Mouse (Mus musculus) stomach, postnatal 0 days (tissue): ENCODE results near the gene Gm47791. TPM values are rescaled to one million over a fixed set of nuclear protein-coding genes. Genes with fewer than 3 reads are reported as not detected.

Experiments
- ATAC-seq: fragments of 200-750 bp; cut with Nextera tagmentation; 2 replicates; pipeline ENCODE4 v1.8.0; 2017; ENCODE audit not compliant: low FRiP score, low TSS enrichment
- DNase-seq: peaks from one replicate; pipeline ENCODE4 v3.0.0-alpha.2; 2016; ENCODE audit warnings: low spot score
- H3K27ac ChIP-seq: fragments of 300-500 bp; sonication (generic); replicated peaks from 2 replicates; pipeline ENCODE4 v1.5.1; 2014; ENCODE audit warnings: mild to moderate bottlenecking, control low read depth
- H3K27me3 ChIP-seq: fragments of 300-500 bp; sonication (generic); 2 replicates; pipeline ENCODE4 v1.6.1; 2014; ENCODE audit warnings: low read length; ENCODE audit not compliant: control insufficient read depth, insufficient read depth
- H3K36me3 ChIP-seq: fragments of 300-500 bp; sonication (generic); 2 replicates; pipeline ENCODE4 v1.6.1; 2014; ENCODE audit warnings: low read length, mixed read lengths; ENCODE audit not compliant: control insufficient read depth, insufficient read depth
- H3K4me1 ChIP-seq: fragments of 300-500 bp; sonication (generic); replicated peaks from 2 replicates; pipeline ENCODE4 v1.6.1; 2014; ENCODE audit warnings: antibody characterized with exemption; ENCODE audit not compliant: control insufficient read depth, insufficient read depth
- H3K4me2 ChIP-seq: fragments of 300-500 bp; sonication (generic); replicated peaks from 2 replicates; pipeline ENCODE4 v1.6.1; 2014; ENCODE audit warnings: low read depth, mild to moderate bottlenecking, control low read depth, moderate library complexity
- H3K4me3 ChIP-seq: fragments of 300-500 bp; sonication (generic); 2 replicates; pipeline ENCODE4 v1.5.1; 2014; ENCODE audit warnings: low read depth, low read length, control low read depth
- H3K9ac ChIP-seq: fragments of 300-500 bp; sonication (generic); 2 replicates; pipeline ENCODE4 v1.6.1; 2014; ENCODE audit warnings: mild to moderate bottlenecking, low read length, control low read depth, mixed read lengths
- H3K9me3 ChIP-seq: fragments of 300-500 bp; sonication (generic); 2 replicates; pipeline ENCODE4 v1.6.1; 2016; ENCODE audit warnings: low read length; ENCODE audit not compliant: control insufficient read depth
- CTCF ChIP-seq: IDR thresholded peaks from 2 replicates; pipeline ENCODE4 v1.5.1; 2016; ENCODE audit warnings: antibody characterized with exemption, low read depth, mild to moderate bottlenecking, moderate library complexity
- EP300 ChIP-seq: optimal IDR thresholded peaks from 2 replicates; pipeline ENCODE3; 2016; ENCODE audit warnings: antibody characterized with exemption
- whole genome bisulfite sequencing: fragments of 180-500 bp; shearing (Covaris S2); extraction: QIAGEN DNeasy Blood & Tissue Kit; methylation state at CpG from one replicate; pipeline ENCODE4 v1.1.7; 2014; 5-methylcytosine and 5-hydroxymethylcytosine counted together
- polyA plus RNA-seq: library from polyadenylated mRNA; unstranded; fragments of >200 nt; fragmentation: Nextera tagmentation; extraction: Ambion mirVana; gene quantifications from 2 replicates; pipeline ENCODE4 v1.2.1, GENCODE M21; 2015

Gene Gm47791
- polyA plus RNA-seq, 1 experiment from 2014 or later, result not detected

DNA sequence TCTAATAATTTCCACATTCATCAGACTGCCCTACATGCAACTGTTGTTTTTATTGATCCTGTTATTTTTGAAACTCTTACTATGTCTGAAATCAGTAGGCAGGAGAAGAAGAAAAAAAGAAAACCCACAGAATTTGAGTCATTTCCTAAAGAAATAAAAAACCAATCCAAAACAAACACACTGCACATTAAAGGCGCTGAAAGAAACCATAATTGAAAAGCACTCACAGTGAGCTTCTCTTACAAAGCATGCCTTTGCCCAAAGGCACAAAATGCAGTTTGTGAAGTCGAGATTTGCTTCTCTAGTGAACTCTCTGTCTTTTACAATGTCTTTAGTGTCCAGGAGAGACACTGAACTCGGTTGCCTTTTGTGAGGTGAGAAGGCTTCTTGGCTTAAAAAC, 37.5 kb upstream of the Gm47791 start:
- no peaks in the 10 kb centered on the region for H3K9me3 ChIP-seq
- H3K36me3 ChIP-seq, result no peaks in the 10 kb centered on the region
- no peak overlapping the region for H3K27ac ChIP-seq
- no peak for TF ChIP-seq CTCF
- TF ChIP-seq EP300, result no peak
- DNase-seq, result no peak
- H3K9ac ChIP-seq, result no peak overlapping the region
- no peaks in the 10 kb centered on the region for H3K27me3 ChIP-seq
- no peak overlapping the region for H3K4me2 ChIP-seq
- 63% methylated on average over 3 of the region's 3 CpGs for WGBS
- ATAC-seq, result no peak
- H3K4me3 ChIP-seq, result no peak overlapping the region
- no peaks in the 10 kb centered on the region for H3K4me1 ChIP-seq

DNA sequence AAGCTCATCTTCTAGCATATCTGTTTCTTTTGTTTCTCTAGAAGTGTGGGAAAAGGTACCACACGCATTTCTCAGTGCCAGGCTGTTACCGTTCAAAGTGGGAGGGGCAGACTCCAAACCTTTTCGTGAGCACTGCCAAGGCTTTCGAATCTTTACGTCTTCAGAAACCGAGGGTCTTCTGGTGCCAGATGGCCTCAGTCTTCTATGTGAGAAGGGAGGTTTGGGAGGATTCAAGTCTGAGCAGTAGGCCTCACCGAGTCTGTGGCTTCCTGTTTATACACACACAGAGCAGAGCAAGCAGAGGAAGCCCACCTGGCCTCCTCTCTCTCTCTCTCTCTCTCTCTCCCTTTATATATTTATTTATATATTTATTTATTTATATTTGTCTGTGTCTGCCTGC, 36.2 kb upstream of the Gm47791 start:
- no peaks in the 10 kb centered on the region for H3K27me3 ChIP-seq
- no peak overlapping the region for H3K4me3 ChIP-seq
- H3K27ac ChIP-seq, result no peak overlapping the region
- no peak for DNase-seq
- H3K4me2 ChIP-seq, result no peak overlapping the region
- H3K9ac ChIP-seq, result no peak overlapping the region
- WGBS, result 66% methylated on average over 7 of the region's 7 CpGs
- H3K36me3 ChIP-seq, result no peaks in the 10 kb centered on the region
- ATAC-seq, result no peak
- no peaks in the 10 kb centered on the region for H3K4me1 ChIP-seq
- no peaks in the 10 kb centered on the region for H3K9me3 ChIP-seq
- no peak for TF ChIP-seq CTCF
- no peak for TF ChIP-seq EP300

DNA sequence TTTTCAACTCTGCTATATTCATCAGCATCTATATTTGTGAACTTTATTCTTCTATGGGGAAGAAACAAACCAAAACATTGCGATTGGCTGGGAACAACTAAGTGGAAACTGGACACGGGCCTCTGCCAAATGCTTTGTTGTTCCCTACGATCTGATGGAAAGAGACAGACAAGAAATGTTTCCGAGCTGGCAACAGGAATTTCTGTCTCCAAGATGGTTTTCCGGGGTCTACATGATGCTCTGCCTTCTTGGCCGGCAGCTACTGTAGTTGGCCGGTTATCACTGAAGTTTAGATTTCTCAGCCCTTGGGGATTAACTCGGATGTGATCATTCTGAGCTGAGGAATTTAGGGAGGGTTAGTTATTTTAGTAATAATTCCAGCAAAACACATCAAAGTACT, 35.3 kb upstream of the Gm47791 start:
- DNase-seq, result no peak
- no peak for ATAC-seq
- Histone ChIP-seq H3K27ac (no peak overlapping the region), H3K4me3 (no peak overlapping the region), H3K27me3 (no peaks in the 10 kb centered on the region), H3K4me1 (no peaks in the 10 kb centered on the region), H3K9me3 (no peaks in the 10 kb centered on the region), H3K4me2 (no peak overlapping the region), H3K9ac (no peak overlapping the region), H3K36me3 (no peaks in the 10 kb centered on the region)
- WGBS, result 53% methylated on average over 8 of the region's 8 CpGs
- TF ChIP-seq EP300, result no peak
- no peak for TF ChIP-seq CTCF

DNA sequence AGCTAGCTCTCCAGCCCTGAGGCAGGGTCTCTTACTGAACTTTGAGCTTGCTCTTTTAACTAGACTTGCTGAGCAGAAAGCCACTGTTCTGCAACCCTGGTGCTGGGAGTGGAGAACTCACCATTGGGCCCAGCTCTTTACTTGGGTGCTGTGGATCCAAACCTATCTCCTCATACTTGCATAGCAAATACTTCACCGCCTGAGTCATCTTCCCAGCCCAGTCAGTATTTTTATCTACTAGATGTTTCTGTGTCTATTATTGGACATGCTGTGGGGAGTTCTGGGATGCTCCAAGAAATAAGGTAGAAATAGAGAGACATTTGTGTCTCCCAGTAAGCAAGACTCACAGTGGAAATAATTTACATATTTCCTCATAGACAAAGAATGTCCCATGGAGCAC, 33.0 kb upstream of the Gm47791 start:
- Histone ChIP-seq H3K27ac (no peak overlapping the region), H3K4me2 (no peak overlapping the region), H3K9me3 (no peaks in the 10 kb centered on the region), H3K4me3 (no peak overlapping the region), H3K4me1 (no peaks in the 10 kb centered on the region), H3K36me3 (no peaks in the 10 kb centered on the region), H3K27me3 (no peaks in the 10 kb centered on the region), H3K9ac (no peak overlapping the region)
- DNase-seq (no peak), ATAC-seq (no peak)
- TF ChIP-seq EP300 (no peak), CTCF (no peak)
- 89% methylated on average over 1 of the region's 1 CpGs for WGBS

DNA sequence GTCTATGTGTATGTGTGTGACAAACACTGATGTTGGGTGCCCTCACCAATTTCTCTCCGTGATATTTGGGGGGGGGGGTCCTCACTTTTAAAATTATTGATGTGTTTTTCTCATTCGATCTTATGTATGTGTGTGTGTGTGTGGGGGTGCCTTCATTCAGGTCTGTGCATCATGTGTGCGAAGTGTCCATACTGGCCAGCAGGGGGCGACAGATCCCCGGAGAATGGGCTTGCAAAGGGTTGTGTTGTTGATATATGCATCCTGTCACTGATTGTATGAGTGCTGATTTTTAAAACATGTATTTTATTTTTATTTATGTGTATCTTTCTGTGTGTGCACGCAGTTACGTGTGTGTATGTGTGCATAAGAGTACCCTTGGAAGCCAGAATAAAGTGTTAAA, 32.6 kb upstream of the Gm47791 start:
- H3K27me3 ChIP-seq, result no peaks in the 10 kb centered on the region
- H3K4me2 ChIP-seq, result no peak overlapping the region
- no peaks in the 10 kb centered on the region for H3K4me1 ChIP-seq
- ATAC-seq, result no peak
- H3K36me3 ChIP-seq, result no peaks in the 10 kb centered on the region
- H3K9ac ChIP-seq, result no peak overlapping the region
- no peak overlapping the region for H3K4me3 ChIP-seq
- H3K9me3 ChIP-seq, result no peaks in the 10 kb centered on the region
- DNase-seq, result peak; percentile 49
- TF ChIP-seq CTCF, result peak; percentile 68
- TF ChIP-seq EP300, result no peak
- WGBS, result 83% methylated on average over 7 of the region's 7 CpGs
- H3K27ac ChIP-seq, result no peak overlapping the region

DNA sequence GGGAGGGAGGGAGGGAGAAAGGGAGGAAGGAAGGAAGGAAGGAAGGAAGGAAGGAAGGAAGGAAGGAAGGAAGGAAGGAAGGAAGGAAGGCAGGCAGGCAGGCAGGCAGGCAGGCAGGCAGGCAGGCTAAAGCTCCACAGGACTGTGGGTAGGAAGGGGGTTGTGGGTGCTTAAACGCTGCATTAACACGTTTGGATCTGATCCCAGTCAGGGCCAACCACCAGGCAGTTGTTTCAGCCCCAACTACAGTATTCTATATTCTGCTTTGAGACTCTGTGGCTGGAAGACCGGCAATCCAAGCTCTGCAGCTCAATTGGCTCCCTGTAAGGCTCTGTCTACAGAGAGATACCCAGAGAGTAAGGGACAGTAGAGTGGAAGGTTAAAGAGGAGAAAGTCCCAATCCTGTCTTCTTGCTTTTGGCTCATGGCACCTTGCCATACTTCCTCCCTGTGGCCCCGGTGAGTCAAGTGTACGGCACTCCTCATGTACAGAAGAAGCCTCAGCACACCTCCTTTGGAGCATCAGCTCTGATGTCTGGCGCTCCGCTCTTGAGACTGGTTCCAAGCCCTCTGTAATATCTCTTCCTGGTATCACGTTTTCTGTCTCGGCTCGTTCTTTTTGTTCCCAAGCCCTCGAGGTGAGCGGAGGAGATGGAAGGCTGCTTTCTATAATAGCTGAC, 30.2 kb upstream of the Gm47791 start:
- DNase-seq (no peak), ATAC-seq (no peak)
- 67% methylated on average over 12 of the region's 12 CpGs for WGBS
- Histone ChIP-seq H3K9me3 (no peaks in the 10 kb centered on the region), H3K36me3 (no peaks in the 10 kb centered on the region), H3K9ac (no peak overlapping the region), H3K4me1 (no peaks in the 10 kb centered on the region), H3K27me3 (no peaks in the 10 kb centered on the region), H3K27ac (no peak overlapping the region), H3K4me3 (no peak overlapping the region), H3K4me2 (no peak overlapping the region)
- TF ChIP-seq EP300 (no peak), CTCF (no peak)
